Mouse (Mus musculus): Measurements from ENCODE around the gene Prkg1. TPM values are rescaled to one million over a fixed set of nuclear protein-coding genes. Genes with fewer than 3 reads are reported as not detected.
"Not testable (repeated sequence)": the region's sequence is repeated elsewhere in the genome, so short reads cannot be mapped to it uniquely, and the experiment has no call there.

The Prkg1 gene
- polyA plus RNA-seq, 1 experiment from 2014 or later: 0.74 TPM

DNA sequence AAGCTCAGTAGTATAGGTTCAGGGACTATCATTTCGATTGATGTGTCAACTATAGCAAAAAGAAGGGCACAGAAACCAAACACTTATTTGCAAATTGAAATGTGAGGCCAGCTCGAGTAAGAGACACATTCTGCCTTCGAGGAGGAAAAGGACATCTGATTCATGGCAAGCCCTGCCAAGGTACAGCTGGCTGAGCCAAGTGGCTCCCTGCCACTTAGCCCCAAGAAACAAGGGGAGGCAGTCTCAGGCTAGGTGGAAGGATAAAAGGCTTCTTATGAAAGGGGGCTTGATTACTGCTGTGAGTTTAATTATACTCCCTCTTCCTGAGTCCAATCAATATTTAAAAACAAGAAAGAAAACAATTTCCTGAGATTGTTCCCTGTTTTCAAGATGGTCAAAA is 403.7 kb downstream of the Prkg1 start:
- no peak overlapping the region for H3K4me3 ChIP-seq (ENCODE audit: low read depth, low read length)
- DNase-seq (no peak), ATAC-seq (no peak)
- H3K27me3 ChIP-seq (ENCODE audit: insufficient read depth, low read length): no peaks in the 10 kb centered on the region
- no peak overlapping the region for H3K27ac ChIP-seq (ENCODE audit: low read depth)
- H3K4me2 ChIP-seq (ENCODE audit: low read depth, low read length): no peak overlapping the region
- H3K36me3 ChIP-seq (replicated peaks; ENCODE audit: insufficient read depth, low read length): no peaks in the 10 kb centered on the region
- H3K9me3 ChIP-seq (ENCODE audit: low read length): no peaks in the 10 kb centered on the region
- no peak overlapping the region for H3K9ac ChIP-seq (replicated peaks)
- WGBS (ENCODE audit: insufficient replicate concordance): 59% methylated on average over 3 of the region's 3 CpGs
- no peaks in the 10 kb centered on the region for H3K4me1 ChIP-seq (ENCODE audit: insufficient read depth)
- TF ChIP-seq CTCF (IDR thresholded peaks at IDR 0.05; ENCODE audit: low read depth) (no peak), EP300 (IDR thresholded peaks at IDR 0.05; ENCODE audit: low read depth) (no peak)

DNA sequence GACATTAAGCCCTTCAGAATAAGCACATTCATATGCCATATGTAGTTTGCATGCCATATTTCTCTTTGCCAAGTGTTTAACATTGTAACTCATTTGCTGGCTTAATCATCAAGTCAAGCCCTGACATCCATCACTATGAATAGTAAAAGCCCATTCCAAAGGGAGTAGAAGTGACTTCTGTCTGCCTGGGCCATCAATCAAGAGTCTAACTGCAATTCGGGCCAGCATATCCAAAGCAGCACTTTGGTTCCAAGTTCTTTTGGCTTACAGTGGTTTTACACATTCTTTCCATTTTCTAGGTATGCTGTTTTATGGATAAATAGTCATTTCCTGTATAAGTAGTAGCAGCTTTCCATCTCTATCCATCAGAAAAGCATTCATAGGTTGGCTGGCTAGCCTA is 409.9 kb downstream of the Prkg1 start:
- DNase-seq: no peak
- no peak for ATAC-seq
- Histone ChIP-seq H3K9me3 (ENCODE audit: low read length) (no peaks in the 10 kb centered on the region), H3K27me3 (ENCODE audit: insufficient read depth, low read length) (no peaks in the 10 kb centered on the region), H3K27ac (ENCODE audit: low read depth) (no peak overlapping the region), H3K4me1 (ENCODE audit: insufficient read depth) (no peaks in the 10 kb centered on the region), H3K4me3 (ENCODE audit: low read depth, low read length) (no peak overlapping the region), H3K9ac (replicated peaks) (no peak overlapping the region), H3K36me3 (replicated peaks; ENCODE audit: insufficient read depth, low read length) (no peaks in the 10 kb centered on the region), H3K4me2 (ENCODE audit: low read depth, low read length) (no peak overlapping the region)
- WGBS (ENCODE audit: insufficient replicate concordance): 79% methylated on average over 1 of the region's 1 CpGs
- no peak for TF ChIP-seq EP300 (IDR thresholded peaks at IDR 0.05; ENCODE audit: low read depth)

DNA sequence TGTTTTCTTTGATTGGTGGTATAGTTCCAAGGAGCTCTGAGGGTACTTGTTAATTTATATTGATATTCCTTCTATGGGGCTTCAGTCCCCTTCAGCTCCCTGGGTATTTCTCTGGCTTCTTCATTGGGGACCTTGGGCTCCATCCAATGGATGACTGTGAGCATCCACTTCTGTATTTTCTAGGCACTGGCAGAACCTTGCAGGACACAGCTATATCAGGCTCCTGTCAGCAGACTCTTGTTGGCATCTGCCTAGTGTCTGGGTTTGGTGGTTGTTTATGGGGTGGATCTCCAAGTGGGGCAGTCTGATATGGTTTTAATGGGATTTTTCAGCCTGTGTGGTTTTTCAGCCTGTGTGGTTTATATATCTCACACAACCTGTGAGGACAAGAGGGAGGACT is 412.0 kb downstream of the Prkg1 start:
- H3K9me3 ChIP-seq (ENCODE audit: low read length); H3K4me1 ChIP-seq (ENCODE audit: insufficient read depth); H3K4me2 ChIP-seq (ENCODE audit: low read depth, low read length); ATAC-seq; H3K36me3 ChIP-seq (replicated peaks; ENCODE audit: insufficient read depth, low read length); H3K9ac ChIP-seq (replicated peaks); DNase-seq; H3K27ac ChIP-seq (ENCODE audit: low read depth); H3K4me3 ChIP-seq (ENCODE audit: low read depth, low read length); H3K27me3 ChIP-seq (ENCODE audit: insufficient read depth, low read length): not testable (repeated sequence)

DNA sequence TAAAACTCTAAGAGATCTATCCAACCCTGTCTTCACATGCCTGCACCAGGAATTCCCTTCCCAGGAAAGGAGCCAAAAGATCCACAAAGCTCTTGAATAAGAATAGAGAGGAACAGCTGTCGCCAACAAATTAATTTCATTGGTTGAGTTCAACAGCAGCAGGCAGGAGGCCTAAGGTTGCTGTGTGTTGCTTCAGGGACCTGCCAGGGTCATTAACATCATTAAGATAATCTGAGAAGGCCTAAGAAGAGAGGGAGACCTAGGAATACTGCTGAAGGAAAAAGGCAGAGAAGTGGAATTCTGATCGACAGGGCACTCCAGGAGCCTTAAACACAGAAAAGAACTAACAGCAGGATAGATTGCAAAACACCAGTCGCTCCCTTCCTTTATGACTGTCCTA is 413.0 kb downstream of the Prkg1 start:
- Histone ChIP-seq H3K36me3 (replicated peaks; ENCODE audit: insufficient read depth, low read length) (no peaks in the 10 kb centered on the region), H3K27ac (ENCODE audit: low read depth) (no peak overlapping the region), H3K4me3 (ENCODE audit: low read depth, low read length) (no peak overlapping the region), H3K27me3 (ENCODE audit: insufficient read depth, low read length) (no peaks in the 10 kb centered on the region), H3K9me3 (ENCODE audit: low read length) (no peaks in the 10 kb centered on the region), H3K9ac (replicated peaks) (no peak overlapping the region), H3K4me1 (ENCODE audit: insufficient read depth) (no peaks in the 10 kb centered on the region), H3K4me2 (ENCODE audit: low read depth, low read length) (no peak overlapping the region)
- TF ChIP-seq CTCF (IDR thresholded peaks at IDR 0.05; ENCODE audit: low read depth) (no peak), EP300 (IDR thresholded peaks at IDR 0.05; ENCODE audit: low read depth) (no peak)
- WGBS (ENCODE audit: insufficient replicate concordance): 47% methylated on average over 3 of the region's 3 CpGs
- DNase-seq (no peak), ATAC-seq (no peak)

DNA sequence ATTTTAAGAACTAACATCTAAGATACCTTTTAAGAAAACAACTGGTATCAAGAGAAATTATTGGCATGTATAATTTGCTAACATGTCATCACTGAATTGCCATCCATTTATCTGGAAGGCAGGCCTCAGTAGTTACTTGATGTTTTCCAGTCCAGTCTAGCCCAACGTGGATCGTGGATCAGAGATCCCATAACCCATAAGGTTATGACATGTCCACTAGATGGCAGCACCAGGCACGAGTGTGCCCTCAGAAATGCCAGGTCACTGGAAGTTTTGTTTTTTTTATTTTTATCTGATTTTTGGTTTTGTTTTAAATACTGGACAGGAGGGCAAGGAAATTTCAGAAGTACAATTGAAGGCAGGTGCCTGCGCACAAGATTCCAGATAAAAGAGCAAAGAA is 422.7 kb downstream of the Prkg1 start:
- H3K4me3 ChIP-seq (ENCODE audit: low read depth, low read length): no peak overlapping the region
- H3K9me3 ChIP-seq (ENCODE audit: low read length): no peaks in the 10 kb centered on the region
- WGBS (ENCODE audit: insufficient replicate concordance): 17% methylated on average over 4 of the region's 4 CpGs
- H3K4me2 ChIP-seq (ENCODE audit: low read depth, low read length): no peak overlapping the region
- H3K27me3 ChIP-seq (ENCODE audit: insufficient read depth, low read length): no peaks in the 10 kb centered on the region
- no peak overlapping the region for H3K27ac ChIP-seq (ENCODE audit: low read depth)
- DNase-seq (peak; percentile 59), ATAC-seq (peak; percentile 46; the same call in 1 of the 2 replicates)
- TF ChIP-seq EP300 (IDR thresholded peaks at IDR 0.05; ENCODE audit: low read depth) (no peak), CTCF (IDR thresholded peaks at IDR 0.05; ENCODE audit: low read depth) (peak; percentile 82)
- H3K36me3 ChIP-seq (replicated peaks; ENCODE audit: insufficient read depth, low read length): no peaks in the 10 kb centered on the region
- peaks cover 8% of the 10 kb centered on the region for H3K4me1 ChIP-seq (ENCODE audit: insufficient read depth)
- H3K9ac ChIP-seq (replicated peaks): no peak overlapping the region

DNA sequence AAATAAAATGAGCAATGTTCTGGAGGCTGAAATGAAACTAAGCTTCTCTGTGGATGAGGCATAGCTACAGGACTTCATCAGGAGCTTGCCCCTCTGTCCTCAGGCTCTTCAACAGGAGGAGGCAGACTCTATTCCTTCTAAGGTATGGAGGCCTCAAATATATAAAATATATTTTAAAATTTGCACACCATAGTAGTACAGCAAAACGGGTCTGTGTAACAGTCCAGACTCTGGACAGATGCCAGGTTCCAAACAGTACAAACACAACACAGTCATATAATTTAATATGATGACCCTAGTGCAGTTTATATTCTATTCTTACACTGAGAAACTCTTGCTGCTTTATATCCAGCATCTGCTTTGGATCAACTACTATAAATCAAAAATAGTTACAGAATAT is 423.9 kb downstream of the Prkg1 start:
- Histone ChIP-seq H3K36me3 (replicated peaks; ENCODE audit: insufficient read depth, low read length) (no peaks in the 10 kb centered on the region), H3K4me2 (ENCODE audit: low read depth, low read length) (no peak overlapping the region), H3K27me3 (ENCODE audit: insufficient read depth, low read length) (no peaks in the 10 kb centered on the region), H3K9ac (replicated peaks) (no peak overlapping the region), H3K9me3 (ENCODE audit: low read length) (no peaks in the 10 kb centered on the region), H3K4me1 (ENCODE audit: insufficient read depth) (peaks cover 8% of the 10 kb centered on the region), H3K27ac (ENCODE audit: low read depth) (no peak overlapping the region), H3K4me3 (ENCODE audit: low read depth, low read length) (no peak overlapping the region)
- TF ChIP-seq CTCF (IDR thresholded peaks at IDR 0.05; ENCODE audit: low read depth) (no peak), EP300 (IDR thresholded peaks at IDR 0.05; ENCODE audit: low read depth) (no peak)
- no peak for ATAC-seq
- DNase-seq: no peak
- WGBS (ENCODE audit: insufficient replicate concordance): 64% methylated on average over 1 of the region's 1 CpGs

DNA sequence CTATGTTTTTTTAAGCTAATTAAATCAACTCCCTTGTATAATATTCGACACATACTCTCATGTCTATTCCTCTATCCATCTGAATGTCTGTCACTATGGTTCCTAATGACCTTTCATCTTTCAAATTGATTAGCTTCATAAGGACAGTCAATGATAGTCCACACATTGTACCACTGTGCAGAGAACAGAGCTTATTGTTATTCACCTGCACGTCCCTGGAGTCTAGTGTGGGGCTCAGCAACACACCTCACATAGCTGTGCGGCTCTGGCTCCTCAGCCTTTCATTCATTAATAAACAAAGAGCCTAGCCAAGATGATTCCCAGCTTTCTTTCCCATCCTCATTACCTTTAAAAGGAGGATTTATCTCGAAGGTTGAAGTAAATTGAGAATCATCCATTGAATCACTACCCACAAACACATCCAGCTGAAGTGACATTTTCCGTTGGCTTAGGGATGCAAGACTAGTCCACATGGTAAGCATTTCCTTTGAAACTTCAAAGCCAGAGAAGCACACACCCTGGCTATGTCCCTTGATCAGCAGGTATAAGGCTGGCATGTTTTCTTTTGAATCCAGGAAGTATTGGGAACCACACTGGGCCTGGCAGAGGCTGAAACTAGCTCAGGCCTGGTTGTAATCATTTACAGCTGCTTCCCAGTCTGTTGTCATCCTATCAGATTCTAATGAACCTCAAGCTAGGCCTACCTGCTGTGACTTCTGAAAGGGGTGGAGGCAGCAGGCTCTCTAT is 426.3 kb downstream of the Prkg1 start:
- DNase-seq: no peak
- no peak for TF ChIP-seq CTCF (IDR thresholded peaks at IDR 0.05; ENCODE audit: low read depth)
- TF ChIP-seq EP300 (IDR thresholded peaks at IDR 0.05; ENCODE audit: low read depth): no peak
- WGBS (ENCODE audit: insufficient replicate concordance): 74% methylated on average over 5 of the region's 5 CpGs
- H3K4me1 ChIP-seq (ENCODE audit: insufficient read depth): peaks cover 8% of the 10 kb centered on the region
- no peaks in the 10 kb centered on the region for H3K36me3 ChIP-seq (replicated peaks; ENCODE audit: insufficient read depth, low read length)
- no peaks in the 10 kb centered on the region for H3K9me3 ChIP-seq (ENCODE audit: low read length)
- ATAC-seq: no peak
- peak overlapping the region; percentile 57 for H3K27ac ChIP-seq (ENCODE audit: low read depth)
- no peak overlapping the region for H3K4me2 ChIP-seq (ENCODE audit: low read depth, low read length)
- H3K27me3 ChIP-seq (ENCODE audit: insufficient read depth, low read length): no peaks in the 10 kb centered on the region
- H3K4me3 ChIP-seq (ENCODE audit: low read depth, low read length): no peak overlapping the region
- no peak overlapping the region for H3K9ac ChIP-seq (replicated peaks)
